Mouse (Mus musculus): Measurements from ENCODE around the gene Sys1.

GRCm38 (mm10) chr2:164513389-164513788 is 56.6 kb downstream of the Sys1 start:
- no peak for TF ChIP-seq TAL1 (IDR thresholded peaks at IDR 0.05; ENCODE audit: low read length)
- no peak for TF ChIP-seq GATA1 (IDR thresholded peaks at IDR 0.05; ENCODE audit: low read length)
